Mouse (Mus musculus) hindlimb bud, embryonic 11.5 days (tissue): ENCODE measurements around the gene Nppa.
"Not testable (repeated sequence)": the region's sequence is repeated elsewhere in the genome, so short reads cannot be mapped to it uniquely, and the experiment has no call there.

ENCODE experiments used
- DNase-seq: peaks from one replicate; pipeline ENCODE4 v3.0.0-alpha.2; 2012; ENCODE audit warnings: low read depth, low spot score; ENCODE audit errors: extremely low spot score

The Nppa gene

GRCm38 (mm10) chr4:148009641-148010040, 9.1 kb downstream of the Nppa start:
- DNase-seq, result no peak

- DNase-seq, result no peak
These were observed 10.8 kb downstream of the Nppa start for GRCm38 (mm10) chr4:148011332-148011731.

GRCm38 (mm10) chr4:148012216-148012615, 11.7 kb downstream of the Nppa start:
- no peak for DNase-seq

GRCm38 (mm10) chr4:148015418-148015817, 14.9 kb downstream of the Nppa start:
- no peak for DNase-seq

GRCm38 (mm10) chr4:148016981-148017380, 16.5 kb downstream of the Nppa start:
- DNase-seq, result no peak

- DNase-seq, result no peak
These were observed 17.9 kb downstream of the Nppa start for GRCm38 (mm10) chr4:148018410-148018809.

GRCm38 (mm10) chr4:148024003-148024402, 23.5 kb downstream of the Nppa start:
- DNase-seq, result no peak

GRCm38 (mm10) chr4:148029297-148029696, 28.8 kb downstream of the Nppa start:
- no peak for DNase-seq

GRCm38 (mm10) chr4:148030506-148030905, 30.0 kb downstream of the Nppa start:
- DNase-seq, result no peak

- no peak for DNase-seq
These were observed 33.4 kb downstream of the Nppa start for GRCm38 (mm10) chr4:148033858-148034410.

GRCm38 (mm10) chr4:148035440-148035839, 34.9 kb downstream of the Nppa start:
- DNase-seq, result no peak

GRCm38 (mm10) chr4:148038079-148038599, 37.6 kb downstream of the Nppa start:
- no peak for DNase-seq

- DNase-seq, result peak; percentile 91
These were observed 38.2 kb downstream of the Nppa start, which contains the start of the genes Clcn6 and Mthfr for GRCm38 (mm10) chr4:148038600-148039253. Gene Clcn6, minus strand, starts transcription at chr4:148038821. Gene Mthfr, plus strand, starts transcription at chr4:148039077.

- no peak for DNase-seq
These were observed 38.9 kb downstream of the Nppa start for GRCm38 (mm10) chr4:148039254-148040028.

GRCm38 (mm10) chr4:148040029-148040830, 39.7 kb downstream of the Nppa start:
- DNase-seq, result no peak

GRCm38 (mm10) chr4:148040933-148041610, 40.5 kb downstream of the Nppa start:
- DNase-seq, result no peak

GRCm38 (mm10) chr4:148041611-148042191, 41.2 kb downstream of the Nppa start:
- no peak for DNase-seq

- not testable (repeated sequence) for DNase-seq
These were observed 42.8 kb downstream of the Nppa start for GRCm38 (mm10) chr4:148043327-148043726.

GRCm38 (mm10) chr4:148044113-148044512, 43.6 kb downstream of the Nppa start:
- DNase-seq, result no peak

GRCm38 (mm10) chr4:148046450-148047031, 46.0 kb downstream of the Nppa start:
- DNase-seq, result no peak
